Mouse (Mus musculus) ES-E14 (cell line): ENCODE measurements around the gene Tnpo3.

ENCODE experiments used
- CHD2 ChIP-seq: IDR thresholded peaks from 2 replicates; pipeline ENCODE4 v1.6.1; 2014; ENCODE audit warnings: mild to moderate bottlenecking, low read depth, low read length, inconsistent platforms
- HCFC1 ChIP-seq: IDR thresholded peaks from 2 replicates; pipeline ENCODE4 v1.6.1; 2012; ENCODE audit warnings: low read length, inconsistent platforms, borderline replicate concordance; ENCODE audit not compliant: insufficient read depth
- MAFK ChIP-seq: IDR thresholded peaks from 2 replicates; pipeline ENCODE4 v1.6.1; 2014; ENCODE audit warnings: mild to moderate bottlenecking, low read depth, low read length, inconsistent platforms; ENCODE audit not compliant: insufficient read depth
- ZNF384 ChIP-seq: IDR thresholded peaks from 2 replicates; pipeline ENCODE4 v1.6.1; 2012; ENCODE audit warnings: low read depth, low read length, inconsistent platforms

DNA sequence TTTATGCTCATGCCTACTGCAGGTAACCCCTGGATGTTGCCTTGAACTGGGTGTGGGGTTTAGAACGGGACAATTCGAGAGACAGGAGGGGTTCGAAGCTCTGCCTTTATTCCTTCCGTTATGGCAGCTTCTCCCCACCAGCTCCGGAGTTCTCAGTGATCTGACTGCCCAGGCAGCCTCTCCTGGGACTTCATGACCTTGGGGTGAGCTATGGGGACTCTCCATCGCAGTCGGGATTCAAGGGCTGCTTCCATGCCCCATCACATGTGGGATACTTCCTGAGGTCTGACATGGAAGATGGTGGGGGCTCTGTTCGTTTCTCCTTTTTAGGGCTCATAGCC is 81.6 kb downstream of the Tnpo3 start:
- TF ChIP-seq HCFC1 (no peak), ZNF384 (no peak), CHD2 (no peak), MAFK (no peak)
